Mouse (Mus musculus): ENCODE data around the gene Btbd2.

The Btbd2 gene

GRCm38 (mm10) chr10:80656863-80657623 is at the start of gene Btbd2:
TSS of gene Btbd2 (minus strand) at chr10:80657071.
- in situ Hi-C loops (cut with MboI; ENCODE audit: low pct_unique_long_range_greater_than_20kb in 1 of 2, low sequenced_read_pairs in 2 of 2, unreplicated experiment in 1 of 2), result no loop called here

GRCm38 (mm10) chr10:80705479-80705878 is 48.6 kb upstream of the Btbd2 start:
- in situ Hi-C loops (cut with MboI; ENCODE audit: low pct_unique_long_range_greater_than_20kb in 1 of 2, low sequenced_read_pairs in 2 of 2, unreplicated experiment in 1 of 2), result no loop called here

- in situ Hi-C loops (cut with MboI; ENCODE audit: low pct_unique_long_range_greater_than_20kb in 1 of 2, low sequenced_read_pairs in 2 of 2, unreplicated experiment in 1 of 2), result no loop called here
Observed at GRCm38 (mm10) chr10:80705033-80705432, 48.2 kb upstream of the Btbd2 start.

DNA sequence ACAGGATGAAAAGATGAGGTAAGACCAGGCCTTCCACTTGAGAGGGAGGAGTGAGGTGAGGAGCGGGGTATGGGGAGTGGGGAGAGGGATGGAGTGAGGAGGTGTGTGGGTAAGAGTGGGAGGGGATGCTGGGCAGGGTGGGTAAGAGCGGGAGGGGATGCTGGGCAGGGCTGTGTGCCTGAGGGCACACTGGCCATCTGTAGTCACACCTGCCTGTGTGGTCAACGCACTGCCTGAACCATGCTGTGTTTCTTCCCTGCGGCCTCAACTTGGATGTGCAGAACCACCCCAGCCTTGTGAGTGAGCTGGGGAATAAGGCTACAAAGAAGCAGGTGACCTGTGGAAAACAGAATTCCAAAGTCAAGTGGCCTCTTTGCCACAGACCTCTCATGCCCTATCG is 47.5 kb upstream of the Btbd2 start:
- in situ Hi-C loops (cut with MboI; ENCODE audit: low pct_unique_long_range_greater_than_20kb in 1 of 2, low sequenced_read_pairs in 2 of 2, unreplicated experiment in 1 of 2), result no loop called here

DNA sequence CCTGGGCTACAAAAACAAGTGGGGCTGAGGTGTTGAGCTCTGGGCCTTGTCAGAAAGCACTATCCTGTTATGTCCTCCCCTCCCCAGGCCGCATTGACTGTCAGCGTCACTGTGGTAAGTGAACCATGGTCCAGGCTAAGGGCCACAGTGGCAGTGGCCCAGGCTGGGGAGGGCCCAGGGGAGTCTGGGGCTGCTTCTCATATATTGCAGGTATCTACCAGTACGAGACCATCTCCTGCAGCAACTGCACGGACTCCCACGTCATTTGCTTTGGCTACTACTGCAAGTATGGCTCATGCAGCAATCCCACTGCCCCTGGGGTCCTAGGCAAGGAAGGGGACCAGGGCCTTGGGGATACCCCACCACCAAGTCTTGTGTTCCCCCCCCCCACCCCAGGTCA is 46.8 kb upstream of the Btbd2 start:
- in situ Hi-C loops (cut with MboI; ENCODE audit: low pct_unique_long_range_greater_than_20kb in 1 of 2, low sequenced_read_pairs in 2 of 2, unreplicated experiment in 1 of 2), result no loop called here

- in situ Hi-C loops (cut with MboI; ENCODE audit: low pct_unique_long_range_greater_than_20kb in 1 of 2, low sequenced_read_pairs in 2 of 2, unreplicated experiment in 1 of 2), result no loop called here
Observed at GRCm38 (mm10) chr10:80702536-80703390, 45.9 kb upstream of the Btbd2 start.

DNA sequence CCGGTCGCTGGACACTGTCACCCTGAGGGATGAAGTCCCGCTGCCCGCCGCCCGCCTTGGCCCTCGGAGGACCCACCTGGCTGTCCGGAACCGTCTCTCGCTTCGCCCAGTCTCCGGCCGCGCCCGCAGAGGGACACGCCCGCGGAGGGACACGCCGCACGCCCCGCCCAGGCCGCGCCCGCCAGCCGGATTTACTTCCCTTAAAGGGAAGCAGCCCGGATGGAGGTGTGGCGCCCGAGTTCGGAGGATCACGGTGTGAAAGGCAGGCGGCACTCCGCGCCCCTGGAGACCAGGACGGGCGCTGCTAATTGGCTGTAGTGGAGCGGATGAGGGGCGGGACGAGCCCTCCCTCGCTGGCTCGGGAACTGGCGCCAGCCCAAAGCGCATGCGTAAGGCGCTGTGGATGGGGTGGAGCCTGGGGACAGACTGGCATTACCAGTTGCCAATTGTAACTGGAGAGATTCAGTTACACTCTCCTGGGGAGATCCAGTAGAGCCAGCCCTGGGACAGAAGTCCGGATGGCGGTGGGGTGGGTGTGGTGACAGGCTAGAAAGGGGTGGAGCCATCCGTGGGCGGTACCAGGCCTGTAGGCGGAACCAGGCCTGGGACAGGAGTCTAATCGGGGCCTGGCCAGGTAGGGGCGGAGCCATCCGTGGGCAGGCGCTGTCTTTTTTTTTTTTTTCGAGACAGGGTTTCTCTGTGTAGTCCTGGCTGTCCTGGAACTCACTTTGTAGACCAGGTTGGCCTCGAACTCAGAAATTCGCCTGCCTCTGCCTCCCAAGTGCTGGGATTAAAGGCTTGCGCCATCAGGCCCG is 45.1 kb upstream of the Btbd2 start, which contains the start of the genes Mob3a and Izumo4:
Mob3a (minus strand) TSS at position 257 of the 815 bp plus-strand sequence.
Izumo4 (plus strand) TSS at position 464 of the 815 bp plus-strand sequence.
- in situ Hi-C loops (cut with MboI; ENCODE audit: low pct_unique_long_range_greater_than_20kb in 1 of 2, low sequenced_read_pairs in 2 of 2, unreplicated experiment in 1 of 2), result no loop called here

GRCm38 (mm10) chr10:80700732-80701131 is 43.9 kb upstream of the Btbd2 start:
- in situ Hi-C loops (cut with MboI; ENCODE audit: low pct_unique_long_range_greater_than_20kb in 1 of 2, low sequenced_read_pairs in 2 of 2, unreplicated experiment in 1 of 2), result no loop called here

- in situ Hi-C loops (cut with MboI; ENCODE audit: low pct_unique_long_range_greater_than_20kb in 1 of 2, low sequenced_read_pairs in 2 of 2, unreplicated experiment in 1 of 2), result no loop called here
Observed at GRCm38 (mm10) chr10:80700038-80700504, 43.2 kb upstream of the Btbd2 start.

- in situ Hi-C loops (cut with MboI; ENCODE audit: low pct_unique_long_range_greater_than_20kb in 1 of 2, low sequenced_read_pairs in 2 of 2, unreplicated experiment in 1 of 2), result no loop called here
Observed at GRCm38 (mm10) chr10:80698605-80699004, 41.7 kb upstream of the Btbd2 start.

GRCm38 (mm10) chr10:80697812-80698211 is 40.9 kb upstream of the Btbd2 start:
- in situ Hi-C loops (cut with MboI; ENCODE audit: low pct_unique_long_range_greater_than_20kb in 1 of 2, low sequenced_read_pairs in 2 of 2, unreplicated experiment in 1 of 2), result no loop called here

GRCm38 (mm10) chr10:80697393-80697787 is 40.5 kb upstream of the Btbd2 start:
- in situ Hi-C loops (cut with MboI; ENCODE audit: low pct_unique_long_range_greater_than_20kb in 1 of 2, low sequenced_read_pairs in 2 of 2, unreplicated experiment in 1 of 2), result no loop called here

DNA sequence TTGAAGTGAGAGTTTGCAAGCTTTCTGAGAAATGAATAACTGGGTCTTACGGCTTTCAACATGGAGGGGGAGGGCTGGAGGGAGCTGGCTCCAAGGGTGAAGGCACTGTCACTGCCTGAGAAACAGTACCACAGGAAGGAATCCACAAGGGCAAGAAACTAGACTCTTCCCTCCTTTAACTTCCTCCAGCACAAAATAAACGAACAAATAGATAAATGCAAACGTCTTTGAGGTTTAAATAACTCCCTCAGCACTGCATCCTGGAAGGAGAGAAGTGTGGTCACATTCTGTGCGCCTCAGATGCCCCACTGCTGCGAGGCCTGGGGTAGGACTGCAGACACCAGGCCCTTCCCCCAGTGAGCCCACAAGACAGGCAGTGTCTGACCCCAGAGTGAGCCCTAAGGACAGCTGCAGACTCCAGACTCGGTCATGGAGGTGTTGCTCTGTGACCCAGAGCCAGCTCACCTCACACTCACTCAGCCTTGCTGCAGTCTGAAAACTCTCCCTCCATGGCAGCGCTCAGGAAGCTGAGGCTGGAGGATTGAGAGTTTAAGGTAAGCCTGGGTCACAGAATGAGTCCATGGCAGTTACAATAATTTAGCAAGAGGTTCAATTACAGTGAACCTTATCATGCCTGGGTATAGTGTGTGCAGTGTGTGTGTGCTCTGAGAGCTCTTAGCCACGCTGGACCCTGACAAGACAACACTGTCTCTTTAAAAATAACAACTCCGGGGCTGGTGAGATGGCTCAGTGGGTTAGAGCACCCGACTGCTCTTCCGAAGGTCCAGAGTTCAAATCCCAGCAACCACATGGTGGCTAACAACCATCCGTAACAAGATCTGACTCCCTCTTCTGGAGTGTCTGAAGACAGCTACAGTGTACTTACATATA is 39.9 kb upstream of the Btbd2 start:
- in situ Hi-C loops (cut with MboI; ENCODE audit: low pct_unique_long_range_greater_than_20kb in 1 of 2, low sequenced_read_pairs in 2 of 2, unreplicated experiment in 1 of 2), result no loop called here

DNA sequence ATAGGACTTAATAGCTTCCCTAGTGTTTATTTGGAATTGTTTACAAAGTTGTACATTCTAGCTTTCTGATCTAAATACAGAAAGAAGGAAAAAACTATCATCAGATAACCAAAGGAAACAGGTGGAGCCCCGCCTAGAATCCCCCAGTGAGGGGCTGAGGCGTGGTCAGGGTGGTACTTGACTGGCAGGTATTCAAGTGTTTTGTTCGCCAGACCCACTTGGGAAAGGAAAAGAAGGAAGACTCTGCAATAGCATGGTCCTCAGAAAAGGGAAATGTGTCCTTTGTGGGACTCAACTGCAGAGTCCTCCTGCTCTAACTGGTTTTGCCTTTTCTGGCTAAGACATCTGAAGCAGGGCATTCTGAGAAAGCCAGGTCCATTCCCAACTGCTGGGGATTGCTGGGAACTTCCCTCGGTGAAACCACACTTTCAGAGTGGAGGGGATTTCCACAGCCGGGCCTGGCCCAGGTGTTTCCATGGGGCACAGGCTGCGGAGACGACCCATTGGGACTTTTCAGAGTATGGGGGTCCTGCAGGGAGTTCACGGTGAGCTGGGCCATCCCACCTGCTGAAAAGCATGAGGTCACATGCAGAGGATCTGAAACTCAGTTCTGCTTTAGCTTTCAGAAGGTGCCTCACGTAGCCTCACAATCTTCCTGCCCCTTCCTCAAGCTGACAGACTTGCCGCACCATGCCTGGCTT is 39.1 kb upstream of the Btbd2 start:
- in situ Hi-C loops (cut with MboI; ENCODE audit: low pct_unique_long_range_greater_than_20kb in 1 of 2, low sequenced_read_pairs in 2 of 2, unreplicated experiment in 1 of 2), result no loop called here

- in situ Hi-C loops (cut with MboI; ENCODE audit: low pct_unique_long_range_greater_than_20kb in 1 of 2, low sequenced_read_pairs in 2 of 2, unreplicated experiment in 1 of 2), result no loop called here
Observed at GRCm38 (mm10) chr10:80695186-80695585, 38.3 kb upstream of the Btbd2 start.

GRCm38 (mm10) chr10:80694159-80694938 is 37.5 kb upstream of the Btbd2 start:
- in situ Hi-C loops (cut with MboI; ENCODE audit: low pct_unique_long_range_greater_than_20kb in 1 of 2, low sequenced_read_pairs in 2 of 2, unreplicated experiment in 1 of 2), result no loop called here

All from mouse embryonic stem cell (cell line).